Mouse (Mus musculus): ENCODE data around the gene Rmnd5b. TPM values are rescaled to one million over a fixed set of nuclear protein-coding genes. Genes with fewer than 3 reads are reported as not detected.
A peak's percentile ranks its signal among the peaks of the same experiment; 100 is the strongest.

Gene Rmnd5b
- polyA plus RNA-seq, 1 experiment from 2014 or later, result 16.0 TPM

DNA sequence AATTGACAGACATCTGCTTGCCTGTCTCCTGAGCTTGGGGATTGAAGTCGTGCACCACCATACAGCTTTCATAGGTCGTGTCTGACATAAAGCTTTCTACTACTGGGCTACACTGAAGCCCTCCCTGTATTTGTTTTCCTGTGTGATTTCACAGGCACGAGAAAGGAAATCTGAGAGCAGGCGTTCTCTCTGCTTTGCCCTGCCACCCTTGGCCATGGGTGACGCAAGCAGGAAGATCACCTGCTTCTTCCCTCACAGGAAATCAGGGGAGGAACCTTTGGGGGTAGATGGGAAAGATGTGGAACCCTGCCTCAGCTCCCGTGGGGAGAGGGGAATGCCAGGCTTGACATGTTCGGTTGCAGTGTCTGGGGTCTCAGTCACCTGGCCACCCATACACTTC is 22.6 kb upstream of the Rmnd5b start:
- Histone ChIP-seq H3K36me3 (replicated peaks; ENCODE audit: insufficient read depth, low read length) (no peaks in the 10 kb centered on the region), H3K27me3 (ENCODE audit: insufficient read depth, low read length) (no peaks in the 10 kb centered on the region), H3K27ac (ENCODE audit: low read depth) (peak overlapping the region; percentile 6; the same call in 1 of the 2 replicates), H3K9ac (replicated peaks) (no peak overlapping the region), H3K4me3 (ENCODE audit: low read depth, low read length) (no peak overlapping the region), H3K9me3 (ENCODE audit: low read length) (no peaks in the 10 kb centered on the region), H3K4me2 (ENCODE audit: low read depth, low read length) (no peak overlapping the region), H3K4me1 (ENCODE audit: insufficient read depth) (peaks cover 18% of the 10 kb centered on the region)
- peak; percentile 16 for ATAC-seq
- no peak for TF ChIP-seq CTCF (IDR thresholded peaks at IDR 0.05; ENCODE audit: low read depth)
- no peak for TF ChIP-seq EP300 (IDR thresholded peaks at IDR 0.05; ENCODE audit: low read depth)
- DNase-seq, result no peak
- 34% methylated on average over 7 of the region's 7 CpGs for WGBS (ENCODE audit: insufficient replicate concordance)

- H3K27me3 ChIP-seq (ENCODE audit: insufficient read depth, low read length), result no peaks in the 10 kb centered on the region
- peaks cover 18% of the 10 kb centered on the region for H3K4me1 ChIP-seq (ENCODE audit: insufficient read depth)
- H3K9me3 ChIP-seq (ENCODE audit: low read length), result no peaks in the 10 kb centered on the region
- H3K4me2 ChIP-seq (ENCODE audit: low read depth, low read length), result no peak overlapping the region
- WGBS (ENCODE audit: insufficient replicate concordance), result 74% methylated on average over 10 of the region's 10 CpGs
- no peak overlapping the region for H3K27ac ChIP-seq (ENCODE audit: low read depth)
- H3K9ac ChIP-seq (replicated peaks), result no peak overlapping the region
- no peaks in the 10 kb centered on the region for H3K36me3 ChIP-seq (replicated peaks; ENCODE audit: insufficient read depth, low read length)
- ATAC-seq (no peak), DNase-seq (no peak)
- TF ChIP-seq CTCF (IDR thresholded peaks at IDR 0.05; ENCODE audit: low read depth) (no peak), EP300 (IDR thresholded peaks at IDR 0.05; ENCODE audit: low read depth) (no peak)
- no peak overlapping the region for H3K4me3 ChIP-seq (ENCODE audit: low read depth, low read length)
Observed at GRCm38 (mm10) chr11:51656798-51657521, 21.3 kb upstream of the Rmnd5b start.

DNA sequence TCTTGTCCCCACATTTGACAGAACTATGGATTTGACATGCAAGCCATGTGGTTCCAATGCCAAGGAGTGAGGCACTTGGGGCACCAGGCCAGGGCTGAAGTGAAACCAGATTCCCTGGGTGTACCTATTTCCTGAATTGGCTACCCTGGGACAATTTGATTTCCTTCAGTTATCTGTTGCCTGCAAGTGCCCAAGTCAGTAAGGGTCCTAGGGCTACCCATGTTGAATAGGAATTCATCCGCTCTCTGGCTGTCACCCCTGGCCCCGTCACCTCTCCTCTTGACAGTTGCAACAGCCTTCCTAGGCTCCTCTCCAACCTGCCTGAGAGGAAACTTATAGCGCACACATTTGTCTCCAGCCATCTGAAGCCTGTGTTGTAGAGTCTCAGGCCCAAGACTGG is 19.2 kb upstream of the Rmnd5b start:
- Histone ChIP-seq H3K4me1 (ENCODE audit: insufficient read depth) (peaks cover 24% of the 10 kb centered on the region), H3K9ac (replicated peaks) (no peak overlapping the region), H3K4me2 (ENCODE audit: low read depth, low read length) (no peak overlapping the region), H3K27me3 (ENCODE audit: insufficient read depth, low read length) (peaks cover 3% of the 10 kb centered on the region; the same call in 1 of the 2 replicates), H3K36me3 (replicated peaks; ENCODE audit: insufficient read depth, low read length) (no peaks in the 10 kb centered on the region), H3K9me3 (ENCODE audit: low read length) (no peaks in the 10 kb centered on the region), H3K27ac (ENCODE audit: low read depth) (no peak overlapping the region), H3K4me3 (ENCODE audit: low read depth, low read length) (no peak overlapping the region)
- ATAC-seq (no peak), DNase-seq (no peak)
- WGBS (ENCODE audit: insufficient replicate concordance), result 76% methylated on average over 3 of the region's 3 CpGs
- TF ChIP-seq CTCF (IDR thresholded peaks at IDR 0.05; ENCODE audit: low read depth), result no peak
- no peak for TF ChIP-seq EP300 (IDR thresholded peaks at IDR 0.05; ENCODE audit: low read depth)

GRCm38 (mm10) chr11:51653736-51654135 is 18.0 kb upstream of the Rmnd5b start:
- WGBS (ENCODE audit: insufficient replicate concordance), result 81% methylated on average over 6 of the region's 6 CpGs
- Histone ChIP-seq H3K4me2 (ENCODE audit: low read depth, low read length) (no peak overlapping the region), H3K27ac (ENCODE audit: low read depth) (no peak overlapping the region), H3K4me1 (ENCODE audit: insufficient read depth) (peaks cover 30% of the 10 kb centered on the region), H3K4me3 (ENCODE audit: low read depth, low read length) (no peak overlapping the region), H3K9me3 (ENCODE audit: low read length) (no peaks in the 10 kb centered on the region), H3K36me3 (replicated peaks; ENCODE audit: insufficient read depth, low read length) (no peaks in the 10 kb centered on the region), H3K9ac (replicated peaks) (no peak overlapping the region), H3K27me3 (ENCODE audit: insufficient read depth, low read length) (peaks cover 11% of the 10 kb centered on the region)
- DNase-seq (no peak), ATAC-seq (no peak)
- TF ChIP-seq CTCF (IDR thresholded peaks at IDR 0.05; ENCODE audit: low read depth) (no peak), EP300 (IDR thresholded peaks at IDR 0.05; ENCODE audit: low read depth) (no peak)

GRCm38 (mm10) chr11:51652889-51653418 is 17.3 kb upstream of the Rmnd5b start:
- H3K4me2 ChIP-seq (ENCODE audit: low read depth, low read length), result no peak overlapping the region
- 72% methylated on average over 4 of the region's 4 CpGs for WGBS (ENCODE audit: insufficient replicate concordance)
- H3K27me3 ChIP-seq (ENCODE audit: insufficient read depth, low read length), result peaks cover 11% of the 10 kb centered on the region

DNA sequence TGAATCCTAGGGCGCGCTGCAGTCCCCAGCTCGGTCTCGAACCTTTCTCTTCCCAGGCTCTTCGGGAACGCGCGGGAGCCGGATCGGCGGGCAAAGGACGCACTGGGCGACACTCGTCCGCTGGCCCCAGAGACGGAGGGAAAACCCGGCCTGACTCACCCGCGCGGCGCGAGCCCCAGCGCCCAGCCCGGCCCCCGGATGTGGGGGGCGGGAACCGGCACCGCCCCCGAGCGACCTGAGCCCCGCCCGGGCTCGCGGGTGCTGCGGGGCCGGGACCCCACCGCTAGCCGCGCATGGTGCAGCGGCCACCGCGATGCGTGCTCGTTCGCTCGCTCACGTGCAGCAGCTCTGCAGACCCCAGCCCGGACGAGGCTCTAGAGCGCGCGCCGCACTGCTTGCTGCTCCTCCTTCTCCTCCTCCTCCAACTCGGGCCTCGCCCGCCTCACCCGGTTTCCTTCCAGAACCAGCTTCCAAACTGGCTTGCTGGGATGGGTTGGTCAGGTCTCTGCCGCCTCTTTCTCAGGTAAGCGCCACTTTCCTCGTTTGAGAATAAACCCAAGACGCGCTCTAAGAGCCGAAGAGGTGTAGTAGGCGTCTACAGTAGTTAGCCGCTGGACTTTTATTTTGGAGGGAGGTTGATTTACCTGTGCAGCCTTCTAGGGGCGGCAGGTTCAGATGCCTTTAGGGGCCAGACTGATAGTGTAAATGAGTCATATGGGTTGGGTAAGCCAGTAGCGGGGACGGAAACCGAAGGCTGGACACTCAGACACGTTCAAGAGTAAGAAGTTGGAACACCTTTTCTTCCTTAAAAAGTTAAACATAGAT is 15.2 kb upstream of the Rmnd5b start, which contains the start of the genes N4bp3 and D930048N14Rik:
N4bp3 (minus strand) TSS at position 152 of the 825 bp plus-strand sequence.
D930048N14Rik (plus strand) TSS at position 264 of the 825 bp plus-strand sequence.
- Histone ChIP-seq H3K4me3 (ENCODE audit: low read depth, low read length) (peak within 1 kb of the TSS; percentile 59), H3K36me3 (replicated peaks; ENCODE audit: insufficient read depth, low read length) (no peaks in the 10 kb centered on the region), H3K9me3 (ENCODE audit: low read length) (no peaks in the 10 kb centered on the region), H3K27me3 (ENCODE audit: insufficient read depth, low read length) (peaks cover 11% of the 10 kb centered on the region), H3K4me2 (ENCODE audit: low read depth, low read length) (peak within 1 kb of the TSS; percentile 80), H3K27ac (ENCODE audit: low read depth) (no peak within 1 kb of the TSS; the same call in 1 of the 2 replicates), H3K9ac (replicated peaks) (peak within 1 kb of the TSS; percentile 67), H3K4me1 (ENCODE audit: insufficient read depth) (peaks cover 17% of the 10 kb centered on the region)
- TF ChIP-seq EP300 (IDR thresholded peaks at IDR 0.05; ENCODE audit: low read depth) (no peak), CTCF (IDR thresholded peaks at IDR 0.05; ENCODE audit: low read depth) (no peak)
- WGBS (ENCODE audit: insufficient replicate concordance), result under 1% methylated on average over 67 of the region's 70 CpGs
- DNase-seq, result peak; percentile 79
- peak; percentile 72 for ATAC-seq

More at GRCm38 (mm10) chr11:51652889-51653418, 17.3 kb upstream of the Rmnd5b start:
- no peak overlapping the region for H3K27ac ChIP-seq (ENCODE audit: low read depth)
- no peaks in the 10 kb centered on the region for H3K9me3 ChIP-seq (ENCODE audit: low read length)
- DNase-seq (peak; percentile 53), ATAC-seq (peak; percentile 65)
- TF ChIP-seq EP300 (IDR thresholded peaks at IDR 0.05; ENCODE audit: low read depth) (no peak), CTCF (IDR thresholded peaks at IDR 0.05; ENCODE audit: low read depth) (0 out of 2 replicates have a peak, but pooled peaks have one; percentile 11)
- H3K4me1 ChIP-seq (ENCODE audit: insufficient read depth), result peaks cover 23% of the 10 kb centered on the region
- H3K9ac ChIP-seq (replicated peaks), result no peak overlapping the region
- H3K4me3 ChIP-seq (ENCODE audit: low read depth, low read length), result no peak overlapping the region
- H3K36me3 ChIP-seq (replicated peaks; ENCODE audit: insufficient read depth, low read length), result no peaks in the 10 kb centered on the region
